Mouse (Mus musculus) hindbrain, embryonic 13.5 days (tissue): ENCODE results near the gene Irf3. TPM values are rescaled to one million over a fixed set of nuclear protein-coding genes. Genes with fewer than 3 reads are reported as not detected.

Experiments
- ATAC-seq: fragments of 200-750 bp; cut with Nextera tagmentation; 2 replicates; pipeline ENCODE4 v1.8.0; 2017; ENCODE audit warnings: moderate TSS enrichment; ENCODE audit not compliant: low FRiP score
- H3K27ac ChIP-seq: fragments of 300-500 bp; sonication (generic); 2 replicates; pipeline ENCODE4 v1.5.1; 2015; ENCODE audit warnings: inconsistent platforms, mild to moderate bottlenecking, moderate library complexity
- H3K27me3 ChIP-seq: fragments of 300-500 bp; sonication (generic); 2 replicates; pipeline ENCODE4 v1.6.1; 2015; ENCODE audit warnings: mild to moderate bottlenecking, inconsistent platforms
- H3K36me3 ChIP-seq: fragments of 300-500 bp; sonication (generic); 2 replicates; pipeline ENCODE4 v1.6.1; 2015; ENCODE audit warnings: mild to moderate bottlenecking, inconsistent platforms
- H3K4me1 ChIP-seq: fragments of 300-500 bp; sonication (generic); replicated peaks from 2 replicates; pipeline ENCODE4 v1.6.1; 2015; ENCODE audit warnings: inconsistent platforms
- H3K4me2 ChIP-seq: fragments of 300-500 bp; sonication (generic); 2 replicates; pipeline ENCODE4 v1.6.1; 2015; ENCODE audit warnings: inconsistent platforms, mild to moderate bottlenecking, moderate library complexity
- H3K4me3 ChIP-seq: fragments of 300-500 bp; sonication (generic); 2 replicates; pipeline ENCODE4 v1.5.1; 2015; ENCODE audit warnings: mild to moderate bottlenecking, inconsistent platforms
- H3K9ac ChIP-seq: fragments of 300-500 bp; sonication (generic); 2 replicates; pipeline ENCODE4 v1.6.1; 2015; ENCODE audit warnings: mild to moderate bottlenecking, inconsistent platforms
- H3K9me3 ChIP-seq: fragments of 300-500 bp; sonication (generic); 2 replicates; pipeline ENCODE4 v1.6.1; 2016; ENCODE audit warnings: inconsistent platforms
- WGBS: fragments of 180-500 bp; shearing (Covaris S2); methylation state at CpG from one replicate; pipeline ENCODE4 v1.1.7; 2015; 5-methylcytosine and 5-hydroxymethylcytosine counted together
- polyA plus RNA-seq: library from polyadenylated mRNA; unstranded; fragments of >200 nt; fragmentation: Nextera tagmentation; extraction: Ambion mirVana; gene quantifications from 2 replicates; pipeline ENCODE4 v1.2.1, GENCODE M21; 2015

Gene Irf3
- polyA plus RNA-seq, result 66.7 and 68.3 TPM in 2 replicates

GRCm38 (mm10) chr7:44997231-44997939, at the start of gene Irf3:
Gene Irf3 (plus strand): TSS chr7:44997648.
- peak within 1 kb of the TSS; percentile 63 for H3K4me3 ChIP-seq
- H3K4me1 ChIP-seq, result peaks cover 35% of the 10 kb centered on the region
- under 1% methylated on average over 43 of the region's 43 CpGs for WGBS
- H3K9ac ChIP-seq, result peak within 1 kb of the TSS; percentile 87
- ATAC-seq, result peak; percentile 88
- no peaks in the 10 kb centered on the region for H3K27me3 ChIP-seq
- H3K27ac ChIP-seq, result peak within 1 kb of the TSS; percentile 87
- peak within 1 kb of the TSS; percentile 90 for H3K4me2 ChIP-seq
- peaks cover 38% of the 10 kb centered on the region for H3K36me3 ChIP-seq
- H3K9me3 ChIP-seq, result no peaks in the 10 kb centered on the region

GRCm38 (mm10) chr7:44949922-44950321, 47.5 kb upstream of the Irf3 start:
- H3K9me3 ChIP-seq, result no peaks in the 10 kb centered on the region
- H3K4me1 ChIP-seq, result peaks cover 21% of the 10 kb centered on the region
- no peak overlapping the region for H3K4me2 ChIP-seq
- ATAC-seq, result no peak
- WGBS, result 76% methylated on average over 6 of the region's 6 CpGs
- no peak overlapping the region for H3K4me3 ChIP-seq
- H3K36me3 ChIP-seq, result no peaks in the 10 kb centered on the region
- H3K27me3 ChIP-seq, result peaks cover 53% of the 10 kb centered on the region
- no peak overlapping the region for H3K9ac ChIP-seq
- H3K27ac ChIP-seq, result no peak overlapping the region

GRCm38 (mm10) chr7:44951960-44952359, 45.5 kb upstream of the Irf3 start:
- peak overlapping the region; percentile 45 for H3K4me3 ChIP-seq
- no peaks in the 10 kb centered on the region for H3K36me3 ChIP-seq
- ATAC-seq, result no peak
- H3K4me2 ChIP-seq, result peak overlapping the region; percentile 70
- H3K4me1 ChIP-seq, result peaks cover 24% of the 10 kb centered on the region
- H3K9ac ChIP-seq, result peak overlapping the region; percentile 71; the same call in 1 of the 2 replicates
- no peak overlapping the region for H3K27ac ChIP-seq
- peaks cover 53% of the 10 kb centered on the region for H3K27me3 ChIP-seq
- no peaks in the 10 kb centered on the region for H3K9me3 ChIP-seq
- under 1% methylated on average over 10 of the region's 10 CpGs for WGBS

GRCm38 (mm10) chr7:44952611-44953306, 44.7 kb upstream of the Irf3 start:
- no peaks in the 10 kb centered on the region for H3K9me3 ChIP-seq
- peak overlapping the region; percentile 70 for H3K4me2 ChIP-seq
- H3K9ac ChIP-seq, result peak overlapping the region; percentile 71
- H3K27ac ChIP-seq, result 0 out of 2 replicates have a peak overlapping the region, but pooled peaks have one; percentile 44
- peaks cover 28% of the 10 kb centered on the region for H3K4me1 ChIP-seq
- peak overlapping the region; percentile 45 for H3K4me3 ChIP-seq
- no peaks in the 10 kb centered on the region for H3K36me3 ChIP-seq
- ATAC-seq, result peak; percentile 85
- peaks cover 53% of the 10 kb centered on the region for H3K27me3 ChIP-seq
- 7% methylated on average over 24 of the region's 24 CpGs for WGBS

- 60% methylated on average over 14 of the region's 14 CpGs for WGBS
- no peak for ATAC-seq
- Histone ChIP-seq H3K4me2 (no peak overlapping the region), H3K27me3 (peaks cover 46% of the 10 kb centered on the region), H3K4me1 (peaks cover 28% of the 10 kb centered on the region), H3K36me3 (peaks cover under 1% of the 10 kb centered on the region), H3K4me3 (no peak overlapping the region), H3K9me3 (no peaks in the 10 kb centered on the region), H3K27ac (no peak overlapping the region), H3K9ac (no peak overlapping the region)
Measured at GRCm38 (mm10) chr7:44953561-44953960, 43.9 kb upstream of the Irf3 start.

GRCm38 (mm10) chr7:44954091-44954885, 43.2 kb upstream of the Irf3 start:
- Histone ChIP-seq H3K4me2 (no peak overlapping the region), H3K4me3 (no peak overlapping the region), H3K27ac (no peak overlapping the region), H3K9me3 (no peaks in the 10 kb centered on the region), H3K27me3 (peaks cover 40% of the 10 kb centered on the region), H3K9ac (no peak overlapping the region), H3K36me3 (peaks cover 8% of the 10 kb centered on the region), H3K4me1 (peaks cover 28% of the 10 kb centered on the region)
- ATAC-seq, result no peak
- WGBS, result 82% methylated on average over 12 of the region's 12 CpGs

- WGBS, result 51% methylated on average over 5 of the region's 5 CpGs
- no peak for ATAC-seq
- no peak overlapping the region for H3K27ac ChIP-seq
- H3K9me3 ChIP-seq, result no peaks in the 10 kb centered on the region
- H3K4me2 ChIP-seq, result no peak overlapping the region
- H3K9ac ChIP-seq, result no peak overlapping the region
- peaks cover 28% of the 10 kb centered on the region for H3K4me1 ChIP-seq
- H3K36me3 ChIP-seq, result peaks cover 21% of the 10 kb centered on the region
- H3K27me3 ChIP-seq, result peaks cover 27% of the 10 kb centered on the region
- no peak overlapping the region for H3K4me3 ChIP-seq
Measured at GRCm38 (mm10) chr7:44955628-44956027, 41.8 kb upstream of the Irf3 start.

GRCm38 (mm10) chr7:44956266-44956665, 41.2 kb upstream of the Irf3 start:
- Histone ChIP-seq H3K4me3 (no peak overlapping the region), H3K4me1 (peaks cover 27% of the 10 kb centered on the region), H3K9ac (peak overlapping the region; percentile 19; the same call in 1 of the 2 replicates), H3K27ac (peak overlapping the region; percentile 40; the same call in 1 of the 2 replicates), H3K36me3 (peaks cover 28% of the 10 kb centered on the region), H3K4me2 (no peak overlapping the region), H3K27me3 (peaks cover 21% of the 10 kb centered on the region), H3K9me3 (no peaks in the 10 kb centered on the region)
- WGBS, result 58% methylated on average over 6 of the region's 6 CpGs
- no peak for ATAC-seq

GRCm38 (mm10) chr7:44957183-44957835, 40.1 kb upstream of the Irf3 start:
- Histone ChIP-seq H3K27me3 (peaks cover 10% of the 10 kb centered on the region; the same call in 1 of the 2 replicates), H3K27ac (peak overlapping the region; percentile 72), H3K9ac (peak overlapping the region; percentile 19), H3K9me3 (no peaks in the 10 kb centered on the region), H3K4me2 (no peak overlapping the region), H3K4me1 (peaks cover 16% of the 10 kb centered on the region), H3K36me3 (peaks cover 38% of the 10 kb centered on the region), H3K4me3 (no peak overlapping the region)
- 74% methylated on average over 20 of the region's 20 CpGs for WGBS
- no peak for ATAC-seq

GRCm38 (mm10) chr7:44958208-44958607, 39.2 kb upstream of the Irf3 start:
- H3K9me3 ChIP-seq, result no peaks in the 10 kb centered on the region
- no peak overlapping the region for H3K4me3 ChIP-seq
- H3K4me2 ChIP-seq, result no peak overlapping the region
- no peak overlapping the region for H3K9ac ChIP-seq
- peaks cover 7% of the 10 kb centered on the region for H3K4me1 ChIP-seq
- H3K36me3 ChIP-seq, result peaks cover 47% of the 10 kb centered on the region
- no peak for ATAC-seq
- 65% methylated on average over 7 of the region's 7 CpGs for WGBS
- H3K27ac ChIP-seq, result no peak overlapping the region
- 0 out of 2 replicates have a peak, but pooled peaks cover 4% of the 10 kb centered on the region for H3K27me3 ChIP-seq

- Histone ChIP-seq H3K4me3 (no peak overlapping the region), H3K4me1 (peaks cover 7% of the 10 kb centered on the region), H3K9ac (no peak overlapping the region), H3K9me3 (no peaks in the 10 kb centered on the region), H3K27me3 (no peaks in the 10 kb centered on the region), H3K36me3 (peaks cover 57% of the 10 kb centered on the region), H3K27ac (no peak overlapping the region), H3K4me2 (no peak overlapping the region)
- ATAC-seq, result no peak
- 92% methylated on average over 8 of the region's 8 CpGs for WGBS
Measured at GRCm38 (mm10) chr7:44959281-44959680, 38.2 kb upstream of the Irf3 start.
